Mouse (Mus musculus): ENCODE measurements around the gene Prokr1. TPM values are rescaled to one million over a fixed set of nuclear protein-coding genes. Genes with fewer than 3 reads are reported as not detected.
"Not testable (repeated sequence)": the region's sequence is repeated elsewhere in the genome, so short reads cannot be mapped to it uniquely, and the experiment has no call there.

Gene Prokr1
- under 1 TPM; 0.14 to 0.46 TPM for total RNA-seq (2021)
- long read RNA-seq, experiment 1, result 0 reads
- long read RNA-seq, experiment 2, result 0 reads

DNA sequence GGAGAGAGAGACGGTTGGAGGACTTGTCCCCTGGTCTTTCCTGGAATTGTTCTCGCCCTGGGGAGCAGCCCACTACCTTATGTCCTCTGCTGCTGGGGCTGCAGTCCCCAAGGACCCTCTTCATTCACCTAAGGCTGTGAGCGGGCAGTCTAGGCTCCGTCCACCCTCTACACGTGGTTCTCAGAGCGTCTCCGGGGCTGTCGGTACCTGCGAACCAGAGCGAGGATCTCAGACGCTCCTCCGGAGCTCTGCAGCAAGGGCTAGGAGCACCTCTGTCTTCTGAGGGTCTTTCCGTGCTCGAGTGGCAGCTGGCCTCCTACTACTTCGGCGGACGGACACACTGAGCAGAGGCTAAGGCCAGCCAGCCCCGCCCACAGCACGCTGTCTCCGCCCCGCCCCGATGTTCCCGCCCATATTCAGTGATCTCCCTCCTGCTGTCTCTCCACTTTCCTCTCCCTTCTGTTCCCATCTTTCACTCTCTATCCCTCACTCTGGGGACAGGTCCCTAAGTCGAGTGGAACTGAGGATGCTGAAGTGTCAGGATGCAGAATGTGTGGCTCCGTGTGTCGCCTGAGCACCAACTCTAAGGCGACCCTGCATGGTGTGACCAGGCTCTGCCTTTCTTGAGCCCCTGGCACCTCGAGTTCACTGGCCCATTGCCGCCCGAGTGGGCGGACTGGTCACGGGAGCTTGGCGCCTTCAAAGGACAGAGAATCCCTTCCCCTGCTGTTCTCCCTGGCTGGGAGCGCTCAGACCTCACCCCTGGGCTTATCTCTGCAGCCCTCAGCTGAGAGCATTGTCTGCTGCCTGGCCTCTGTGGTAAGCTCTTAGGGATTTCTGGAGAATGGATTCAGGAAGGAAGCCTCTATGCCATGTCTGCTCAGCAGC, at the start of gene Prokr1:
TSS of gene Prokr1 (minus strand) at position 350 of the 888 bp plus-strand sequence.
- peak in 1 of 2 experiments; percentile 13 for DNase-seq (ENCODE audit: low spot score in 2 of 2)

GRCm38 (mm10) chr6:87638134-87638660, 47.7 kb upstream of the Prokr1 start:
- no peak for DNase-seq (ENCODE audit: low spot score in 2 of 2)

DNA sequence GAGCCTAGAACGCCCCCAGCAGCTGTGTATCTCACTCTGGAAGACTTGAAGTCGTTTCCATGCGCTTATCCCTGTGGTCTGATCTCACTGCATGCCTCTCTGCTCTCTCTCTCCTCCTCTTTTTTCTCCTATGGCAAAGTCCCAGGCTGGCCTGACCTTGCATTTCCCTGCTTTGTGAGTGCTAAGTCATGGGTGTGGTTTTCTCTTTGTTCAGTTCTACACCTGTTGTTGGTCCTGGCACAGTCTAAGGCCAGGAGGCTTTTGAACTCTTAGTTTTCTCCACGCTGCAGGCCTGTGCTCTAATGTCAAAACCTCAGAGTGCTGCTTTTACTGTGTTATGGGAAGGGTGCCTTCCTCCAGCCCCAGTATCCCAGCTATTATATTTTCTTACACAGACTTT, 41.6 kb upstream of the Prokr1 start:
- no peak for DNase-seq (ENCODE audit: low spot score in 2 of 2)

DNA sequence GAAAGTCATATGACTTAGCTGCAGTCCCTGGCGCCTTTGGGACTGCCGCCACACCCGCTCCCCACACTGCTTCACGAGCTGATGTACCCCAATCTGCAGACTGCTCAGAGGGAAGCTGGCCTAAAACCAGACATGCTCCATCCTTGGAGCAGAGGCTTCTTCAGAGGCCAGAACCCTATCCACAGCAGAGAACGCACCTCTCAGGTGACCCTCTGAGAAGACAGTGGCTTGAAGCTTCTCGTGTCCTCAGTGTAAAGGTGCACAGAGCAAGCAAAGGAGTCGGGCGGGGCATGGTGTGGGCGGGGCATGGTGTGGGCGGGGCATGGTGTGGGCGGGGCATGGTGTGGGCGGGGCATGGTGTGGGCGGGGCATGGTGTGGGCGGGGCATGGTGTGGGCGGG, 38.4 kb upstream of the Prokr1 start:
- not testable (repeated sequence) for DNase-seq (ENCODE audit: low spot score in 2 of 2)

- no peak for DNase-seq (ENCODE audit: low spot score in 2 of 2)
These were observed 32.6 kb upstream of the Prokr1 start for GRCm38 (mm10) chr6:87623151-87623550.

- DNase-seq (ENCODE audit: low spot score in 2 of 2), result peak in 1 of 2 experiments; percentile 4
These were observed 30.7 kb upstream of the Prokr1 start for GRCm38 (mm10) chr6:87621281-87621680.

DNA sequence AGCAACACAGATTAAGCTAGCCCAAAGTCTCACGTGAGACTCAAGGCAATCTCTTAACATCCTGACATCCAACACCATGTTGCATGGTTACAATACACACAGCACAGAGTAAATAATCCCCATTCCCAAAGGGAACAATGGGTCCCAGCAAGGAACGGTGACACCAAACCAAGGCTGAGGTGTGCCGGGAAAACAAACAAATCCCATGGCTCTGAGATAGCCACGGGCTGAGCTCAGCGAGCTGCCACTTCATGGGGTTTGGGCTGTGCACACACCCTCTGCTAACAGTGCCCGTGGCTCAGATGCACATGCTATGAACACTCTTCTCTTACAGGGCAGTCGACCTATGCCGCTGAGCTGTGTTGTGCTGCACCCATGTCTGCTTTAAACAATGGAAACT, 27.5 kb upstream of the Prokr1 start:
- DNase-seq (ENCODE audit: low spot score in 2 of 2), result no peak

DNA sequence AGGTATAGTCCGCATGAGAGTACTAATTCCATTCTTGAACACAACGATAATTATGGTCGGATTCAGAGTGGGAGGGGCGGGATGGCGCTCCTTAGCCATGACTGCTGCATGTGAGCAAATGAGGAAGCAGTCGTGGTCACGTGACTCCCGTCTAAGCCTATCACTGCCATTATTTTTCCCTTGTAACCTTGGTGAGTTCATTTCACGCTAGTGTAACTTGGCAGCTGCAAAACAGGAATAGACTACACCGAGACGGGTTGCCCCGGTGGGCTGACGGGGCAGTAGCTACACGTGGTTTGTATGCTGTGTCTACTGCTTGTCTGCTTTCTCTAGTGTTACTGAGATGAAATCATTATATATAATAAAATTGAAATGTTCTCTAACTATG, 25.1 kb upstream of the Prokr1 start:
- DNase-seq (ENCODE audit: low spot score in 2 of 2), result no peak

DNA sequence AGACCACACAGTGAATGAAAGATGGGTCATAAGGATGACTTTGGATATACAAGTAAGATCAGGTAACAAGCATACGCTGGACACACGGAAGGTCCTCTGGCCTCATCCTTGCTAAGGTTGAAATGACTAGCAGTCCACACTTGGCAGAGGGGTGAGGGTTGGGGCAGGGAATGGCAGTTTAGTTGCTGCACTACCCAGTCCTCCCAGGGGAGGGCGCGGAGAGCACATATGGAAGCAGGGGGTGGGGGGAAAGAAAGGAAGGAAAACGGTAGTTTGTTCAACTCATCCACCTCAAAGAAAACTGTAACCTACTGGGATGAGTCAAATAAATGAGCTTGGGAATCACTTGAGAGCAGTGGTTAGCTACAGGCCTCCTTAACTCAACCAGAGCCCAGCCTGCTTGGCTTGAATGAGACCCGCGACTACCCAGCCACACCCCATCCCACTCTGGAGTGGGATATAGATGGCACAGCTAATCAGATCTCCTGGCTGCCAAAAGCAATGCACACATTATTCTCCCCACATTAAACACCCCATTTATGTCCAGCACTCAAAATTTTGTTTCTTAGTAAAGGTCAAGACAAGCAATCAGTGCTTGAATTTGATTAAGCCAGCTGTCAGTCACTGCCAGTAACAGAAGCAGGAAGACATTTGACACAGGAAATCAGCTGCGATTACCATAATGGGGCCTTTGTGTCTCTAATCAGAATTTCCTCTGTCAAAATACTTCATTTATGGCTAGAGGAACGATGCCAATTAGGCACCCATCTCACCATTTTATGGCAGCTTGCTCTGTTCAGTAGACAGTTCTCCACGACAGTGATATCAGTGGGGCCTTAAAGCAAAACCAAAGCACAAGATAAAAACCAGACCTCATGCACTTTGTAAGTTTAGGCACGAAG, 24.5 kb upstream of the Prokr1 start:
- DNase-seq (ENCODE audit: low spot score in 2 of 2), result peak in 1 of 2 experiments; percentile 26

DNA sequence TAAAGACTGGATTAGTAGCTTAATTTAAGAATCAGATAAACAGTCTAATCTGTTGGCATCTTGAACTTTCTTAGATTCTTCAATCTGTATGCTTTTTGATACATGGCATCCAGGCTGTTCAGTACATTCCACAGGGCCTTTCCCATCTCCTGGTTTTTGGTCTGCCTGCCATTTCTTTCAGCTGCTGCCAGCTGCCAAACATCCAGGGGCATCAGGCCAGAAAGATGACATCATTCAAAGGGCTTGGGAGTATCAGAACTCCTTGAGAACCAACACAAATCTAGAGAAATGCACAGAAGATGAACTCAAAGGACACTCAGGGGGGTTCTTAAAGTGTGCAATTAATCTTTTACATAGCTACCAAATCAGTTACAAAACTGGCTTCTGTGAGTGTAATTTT, 9.3 kb upstream of the Prokr1 start:
- no peak for DNase-seq (ENCODE audit: low spot score in 2 of 2)

GRCm38 (mm10) chr6:87597116-87597833, 6.7 kb upstream of the Prokr1 start:
- DNase-seq (ENCODE audit: low spot score in 2 of 2), result no peak

DNA sequence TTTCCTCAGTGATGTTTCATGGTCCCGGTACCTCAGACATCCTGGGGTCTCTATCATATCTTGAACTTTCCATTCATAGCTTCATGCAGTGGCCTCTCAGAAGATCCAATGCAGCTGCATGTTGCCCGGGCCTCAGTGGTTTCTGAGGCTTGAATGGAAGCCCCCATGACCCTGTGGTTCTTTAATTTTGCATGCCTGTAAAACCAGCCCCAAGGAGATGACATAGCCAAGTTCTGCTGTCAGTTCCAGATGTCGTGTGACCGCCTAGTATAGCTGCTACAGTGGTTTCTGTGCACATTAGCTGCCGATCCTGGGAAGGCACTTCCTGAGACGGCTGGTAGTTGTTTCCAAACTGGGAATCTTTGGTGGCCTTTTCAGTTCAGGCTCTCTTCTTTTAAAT, 3.6 kb upstream of the Prokr1 start:
- DNase-seq (ENCODE audit: low spot score in 2 of 2), result no peak

DNA sequence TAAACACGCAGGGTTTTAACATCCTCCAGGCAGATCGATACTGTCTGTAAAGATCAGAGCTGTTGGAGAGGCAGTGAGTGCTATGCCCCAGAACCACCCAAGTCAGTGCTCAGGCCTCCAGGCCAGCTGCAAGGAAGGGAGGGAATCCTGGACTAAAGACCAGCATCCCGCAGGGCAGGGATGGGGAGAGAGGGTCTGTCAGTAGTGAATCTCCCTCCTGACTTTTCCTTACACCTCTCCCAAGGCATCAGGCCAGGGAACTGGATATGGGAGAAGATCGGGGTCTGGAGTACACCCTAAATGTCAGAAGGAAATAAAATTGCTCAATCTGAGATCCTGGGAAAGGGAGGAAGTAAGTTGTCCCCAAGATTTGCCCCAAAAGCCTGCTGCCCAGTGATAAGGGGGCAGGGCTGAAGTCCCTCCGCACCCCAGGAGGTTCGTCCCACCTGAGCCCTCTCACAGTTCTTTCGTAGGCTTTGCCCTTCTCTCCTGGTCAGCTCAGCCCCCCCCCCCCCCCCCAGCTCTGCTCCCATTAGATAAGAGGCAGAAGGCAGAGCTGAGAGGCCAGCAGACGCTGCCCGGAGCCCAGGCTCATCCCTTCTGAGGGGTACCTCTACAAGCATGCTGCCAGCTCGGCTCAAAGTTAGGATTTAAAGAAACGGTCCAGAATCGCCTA, 687 bp downstream of the Prokr1 start:
- no peak for DNase-seq (ENCODE audit: low spot score in 2 of 2)

- DNase-seq (ENCODE audit: low spot score in 2 of 2), result no peak
These were observed 6.6 kb downstream of the Prokr1 start for GRCm38 (mm10) chr6:87583991-87584390.

GRCm38 (mm10) chr6:87583183-87583611, 7.3 kb downstream of the Prokr1 start:
- no peak for DNase-seq (ENCODE audit: low spot score in 2 of 2)

- no peak for DNase-seq (ENCODE audit: low spot score in 2 of 2)
These were observed 8.1 kb downstream of the Prokr1 start for GRCm38 (mm10) chr6:87582456-87582855.

GRCm38 (mm10) chr6:87581581-87581980, 9.0 kb downstream of the Prokr1 start:
- DNase-seq (ENCODE audit: low spot score in 2 of 2), result no peak

DNA sequence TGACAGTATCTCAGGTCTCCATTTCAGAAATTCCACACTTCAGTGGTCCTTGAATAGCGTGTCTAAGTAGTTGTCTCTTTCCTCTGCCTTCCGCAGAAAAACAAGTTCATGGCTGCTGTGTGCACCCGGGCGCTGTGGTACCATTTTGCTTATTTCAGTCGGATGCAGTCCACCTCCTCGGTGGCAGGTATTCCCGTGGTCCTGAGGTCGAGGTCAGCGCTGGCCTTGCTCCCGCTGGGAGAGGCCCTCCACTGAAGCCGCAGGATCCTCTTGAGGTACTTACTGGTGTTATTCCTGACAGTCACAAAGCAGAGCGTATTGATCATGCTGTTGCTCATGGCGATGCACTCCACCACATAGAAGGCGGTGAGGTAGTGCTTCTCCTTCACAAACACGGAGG, 9.5 kb downstream of the Prokr1 start:
- DNase-seq (ENCODE audit: low spot score in 2 of 2), result no peak

DNA sequence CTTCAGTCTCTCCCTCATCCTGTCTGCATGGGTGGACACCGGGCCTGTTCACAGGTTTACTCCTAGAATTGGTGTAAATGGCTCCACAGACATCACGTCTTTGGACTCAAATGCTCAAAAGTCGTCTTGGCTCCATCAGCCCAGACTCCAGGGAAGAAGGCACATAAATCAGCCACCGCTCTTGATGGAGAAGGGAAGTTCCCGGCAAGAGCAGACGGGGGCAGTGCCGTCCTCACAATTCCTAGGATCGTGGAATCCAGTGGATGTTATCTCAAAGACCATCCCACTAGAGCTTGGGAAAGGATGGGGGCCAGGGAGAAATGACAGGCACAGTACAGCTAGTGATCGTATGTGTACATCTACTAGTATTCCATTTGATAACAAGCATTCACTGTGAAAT, 12.3 kb downstream of the Prokr1 start:
- DNase-seq (ENCODE audit: low spot score in 2 of 2), result no peak

DNA sequence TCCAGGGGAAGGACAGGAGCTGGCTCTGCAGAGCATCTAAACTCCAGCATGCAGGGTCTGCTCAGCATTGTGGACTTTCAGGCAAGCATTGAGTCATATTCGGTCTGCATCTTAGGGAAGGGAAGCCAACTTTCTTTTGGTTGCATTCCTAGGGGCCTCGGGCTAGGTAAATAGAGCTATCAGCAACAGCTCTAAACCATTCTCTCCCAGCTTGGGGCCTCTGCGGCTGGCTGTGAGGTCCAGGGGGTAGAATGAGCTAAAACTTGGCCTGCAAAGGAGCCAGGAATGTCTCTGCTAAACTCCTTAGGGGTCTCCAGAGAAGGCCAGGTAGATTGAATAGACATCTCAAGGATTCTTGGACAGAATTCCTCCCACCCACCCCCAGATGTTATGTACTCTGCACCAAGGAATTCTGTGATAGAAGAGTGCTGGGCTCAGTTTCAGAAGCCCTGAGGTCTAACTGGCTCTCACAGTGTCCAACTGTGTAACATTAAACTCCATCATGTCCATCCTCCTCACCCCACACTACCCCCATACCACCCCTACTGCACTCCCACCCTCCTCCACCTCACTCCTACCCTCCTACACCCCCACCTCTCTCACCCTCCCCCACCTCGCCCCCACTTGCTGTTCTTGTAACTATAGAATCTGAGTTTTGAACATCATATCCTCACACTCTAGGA, 13.8 kb downstream of the Prokr1 start:
- no peak for DNase-seq (ENCODE audit: low spot score in 2 of 2)

All from left cerebral cortex, adult 18-20 months (tissue).